Mouse (Mus musculus) right cerebral cortex, postnatal 25 days (tissue): ENCODE data around the gene Pus3.
A peak's percentile ranks its signal among the peaks of the same experiment; 100 is the strongest.
"Not testable (repeated sequence)": the region's sequence is repeated elsewhere in the genome, so short reads cannot be mapped to it uniquely, and the experiment has no call there.

Source experiments
- DNase-seq: peaks from one replicate; pipeline ENCODE4 v3.0.0; 2022

Gene Pus3

DNA sequence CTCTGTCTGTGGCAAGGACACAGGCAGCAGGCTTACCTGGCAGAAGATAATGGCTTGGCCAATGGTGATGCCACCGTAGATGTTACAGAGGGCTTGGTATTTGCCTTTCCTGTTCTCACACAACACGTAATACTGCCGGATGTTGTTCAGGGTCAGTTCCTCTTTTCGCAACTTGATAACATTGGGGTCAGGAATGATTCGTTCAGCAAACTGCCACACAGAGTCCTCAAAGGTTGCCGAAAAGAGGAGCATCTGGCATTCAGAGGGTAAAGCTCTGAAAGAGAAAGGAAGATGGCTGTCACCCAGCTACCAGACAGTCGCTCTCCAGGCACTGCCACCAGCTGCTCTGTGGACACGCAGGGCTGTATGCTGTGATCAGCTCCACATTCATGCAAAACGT lies 11.7 kb upstream of the Pus3 start:
- DNase-seq: no peak

DNA sequence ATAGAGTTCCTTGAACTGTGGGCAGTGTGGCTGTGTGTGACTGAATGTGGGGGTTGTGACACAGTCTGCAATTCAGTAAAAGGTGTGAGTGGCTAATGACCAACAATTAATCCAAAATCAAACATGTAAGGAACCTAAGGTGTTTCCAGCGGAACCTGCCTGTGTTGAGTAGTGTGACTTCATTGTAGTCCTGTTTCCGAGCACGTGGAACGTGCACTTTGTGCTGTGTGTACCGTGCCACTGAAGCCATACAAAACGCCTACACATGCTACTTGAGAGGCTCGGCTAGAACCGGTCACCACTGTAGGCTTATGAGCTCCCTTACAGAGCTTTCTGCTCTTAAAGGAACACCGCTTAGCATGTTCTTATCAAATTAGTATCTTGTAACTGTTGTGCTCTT lies 9.9 kb upstream of the Pus3 start:
- no peak for DNase-seq

DNA sequence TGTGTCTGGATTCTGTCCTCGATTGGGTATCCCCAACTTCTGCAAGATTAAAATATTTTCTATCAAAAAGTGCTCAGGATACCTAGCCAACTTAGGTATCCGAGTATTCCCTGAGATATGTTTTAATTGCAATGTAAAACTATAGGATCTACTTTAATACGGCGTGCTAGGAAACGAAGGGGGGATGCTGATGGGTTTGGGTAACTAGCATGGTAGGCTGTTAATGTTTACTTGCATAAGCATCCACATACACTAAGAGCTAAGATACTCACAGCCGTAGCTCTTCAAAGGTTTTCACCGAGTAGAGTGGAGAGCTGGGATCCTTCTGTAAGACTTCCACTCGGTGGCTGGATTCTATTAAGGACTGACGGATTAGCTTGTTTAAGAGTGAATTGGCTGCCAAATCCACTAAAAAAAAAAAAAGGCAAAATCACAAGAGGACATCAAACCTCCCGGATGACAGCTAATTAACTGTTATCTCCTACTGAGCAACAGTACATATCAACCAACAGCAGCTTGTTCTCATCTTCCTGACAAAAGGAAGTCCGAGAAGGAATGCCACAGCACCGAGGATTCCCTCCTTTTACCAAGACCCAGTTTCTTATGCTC lies 1.8 kb upstream of the Pus3 start:
- no peak for DNase-seq

DNA sequence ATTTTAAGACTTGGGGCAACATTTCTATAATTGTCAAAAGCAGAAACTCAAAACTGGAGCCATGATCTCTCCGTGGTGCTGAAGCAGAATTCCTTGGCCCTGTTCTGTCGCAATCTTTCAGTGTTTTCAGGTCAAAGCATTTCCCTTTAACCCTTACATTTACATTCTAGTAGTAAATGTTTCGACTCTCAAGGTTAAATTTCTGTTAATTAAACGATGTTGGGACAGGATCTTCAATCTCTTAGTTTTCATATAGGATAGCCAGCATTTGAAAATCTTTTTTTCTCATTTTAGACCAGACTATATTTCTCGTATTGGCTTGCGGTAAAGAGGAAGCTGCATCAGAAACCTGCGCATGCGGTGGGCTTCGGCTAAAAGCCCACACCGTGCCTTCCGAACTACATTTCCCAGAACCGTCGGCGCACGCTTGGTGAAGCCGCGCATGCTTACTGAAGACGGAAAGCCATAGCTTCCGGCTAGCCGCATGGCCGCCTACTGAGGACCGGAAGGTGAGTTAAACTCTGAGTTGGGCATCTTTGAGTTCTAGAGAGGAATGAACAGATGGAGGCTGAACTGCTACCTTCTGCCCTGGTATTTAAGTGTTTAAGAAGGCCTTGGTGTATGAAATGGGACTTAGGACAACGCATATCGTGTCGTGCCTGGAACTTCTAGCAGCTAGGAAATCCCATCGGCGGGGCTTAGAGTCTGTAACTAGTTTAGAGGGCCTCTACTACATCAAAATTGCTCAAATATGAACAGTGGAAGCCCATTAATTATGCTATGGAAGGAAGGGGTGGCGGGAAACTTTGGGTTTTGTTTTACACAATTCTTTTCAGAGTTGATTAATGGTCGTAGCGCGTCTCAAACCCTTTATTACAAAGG lies 855 bp downstream of the Pus3 start:
- peak; percentile 84 for DNase-seq

DNA sequence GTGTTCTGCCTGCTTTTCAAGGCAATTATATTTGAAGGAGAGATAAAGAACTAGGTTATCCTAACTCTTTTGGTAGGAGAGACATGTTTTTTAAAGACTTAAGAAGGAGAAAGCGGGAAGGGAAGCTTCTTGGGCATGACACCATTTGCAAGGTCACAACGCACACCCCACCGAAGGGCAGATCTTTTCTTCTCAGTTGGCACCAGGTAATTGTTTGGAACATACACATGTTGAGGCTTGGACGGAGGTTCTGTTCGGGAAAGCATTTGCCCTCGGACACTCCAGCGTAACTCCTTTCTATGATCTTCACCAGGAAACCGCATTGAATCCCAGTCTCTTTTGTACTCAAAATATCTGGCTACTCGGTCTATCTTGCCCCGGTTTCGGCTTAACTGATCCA lies 2.7 kb downstream of the Pus3 start:
- DNase-seq: no peak

DNA sequence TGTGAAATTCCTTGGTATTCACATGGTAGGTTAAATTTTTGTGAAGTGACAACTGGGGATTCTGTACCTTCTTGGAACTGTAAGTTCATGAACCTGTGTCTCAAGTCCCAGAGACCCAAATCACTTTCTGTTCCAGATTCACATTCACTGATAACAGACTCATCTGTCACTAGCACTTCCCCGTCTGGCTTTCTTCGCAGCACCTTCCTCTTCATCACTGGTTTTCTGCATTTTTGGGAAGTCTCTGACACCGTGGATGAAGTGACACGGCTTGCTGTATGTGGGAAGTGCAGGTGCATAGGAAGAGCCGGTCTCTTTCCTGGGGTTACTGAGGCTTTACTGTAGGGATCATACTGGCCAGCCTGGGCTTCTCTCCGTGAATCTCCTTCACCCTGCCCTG lies 3.2 kb downstream of the Pus3 start:
- no peak for DNase-seq

DNA sequence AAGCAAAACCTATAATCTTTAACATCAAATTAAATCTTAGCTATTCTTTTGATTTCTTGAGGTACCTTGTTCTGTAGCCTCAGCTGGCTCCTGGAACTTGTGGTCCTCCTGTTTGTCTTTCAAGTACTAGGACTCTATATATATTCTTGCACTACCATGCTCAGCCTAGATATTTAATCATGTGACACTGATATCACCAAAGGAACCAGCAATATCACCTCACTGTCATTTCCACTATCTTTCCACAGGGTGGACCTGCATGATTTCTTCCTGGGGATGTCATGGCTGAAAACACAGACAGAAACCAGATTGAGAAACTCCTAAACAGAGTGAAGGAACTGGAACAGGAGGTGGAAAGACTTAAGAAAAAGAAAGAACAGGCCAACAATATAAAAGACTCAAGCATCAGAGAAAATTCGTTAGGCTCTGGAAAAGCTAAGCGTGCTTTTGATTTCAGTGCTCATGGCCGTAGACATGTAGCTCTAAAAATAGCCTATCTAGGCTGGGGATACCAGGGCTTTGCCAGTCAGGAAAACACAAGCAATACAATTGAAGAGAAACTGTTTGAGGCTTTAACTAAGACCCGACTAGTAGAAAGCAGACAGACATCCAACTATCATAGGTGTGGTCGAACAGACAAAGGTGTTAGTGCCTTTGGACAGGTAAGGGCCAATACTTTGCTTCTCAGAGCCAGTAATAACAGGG lies 6.3 kb downstream of the Pus3 start:
- no peak for DNase-seq

DNA sequence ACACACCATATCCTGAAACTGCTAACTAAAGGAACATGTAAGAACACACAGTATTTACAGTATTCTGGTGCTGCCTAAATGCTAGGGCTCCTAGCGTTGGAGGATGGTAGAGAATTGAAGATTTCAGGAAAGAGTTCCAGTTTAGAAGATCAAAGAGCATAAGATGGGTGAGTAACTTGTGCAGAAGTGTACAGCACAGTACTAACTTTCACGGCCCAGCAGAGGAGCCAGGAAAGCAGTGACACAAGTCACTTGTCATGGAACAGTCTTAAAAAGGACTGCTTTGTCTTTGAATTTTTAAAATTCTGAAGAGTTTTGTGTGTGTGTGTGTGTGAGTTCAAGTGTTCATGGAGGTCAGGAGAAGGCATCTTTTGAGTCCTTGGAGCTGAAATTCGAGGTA lies 9.6 kb downstream of the Pus3 start:
- DNase-seq: no peak

DNA sequence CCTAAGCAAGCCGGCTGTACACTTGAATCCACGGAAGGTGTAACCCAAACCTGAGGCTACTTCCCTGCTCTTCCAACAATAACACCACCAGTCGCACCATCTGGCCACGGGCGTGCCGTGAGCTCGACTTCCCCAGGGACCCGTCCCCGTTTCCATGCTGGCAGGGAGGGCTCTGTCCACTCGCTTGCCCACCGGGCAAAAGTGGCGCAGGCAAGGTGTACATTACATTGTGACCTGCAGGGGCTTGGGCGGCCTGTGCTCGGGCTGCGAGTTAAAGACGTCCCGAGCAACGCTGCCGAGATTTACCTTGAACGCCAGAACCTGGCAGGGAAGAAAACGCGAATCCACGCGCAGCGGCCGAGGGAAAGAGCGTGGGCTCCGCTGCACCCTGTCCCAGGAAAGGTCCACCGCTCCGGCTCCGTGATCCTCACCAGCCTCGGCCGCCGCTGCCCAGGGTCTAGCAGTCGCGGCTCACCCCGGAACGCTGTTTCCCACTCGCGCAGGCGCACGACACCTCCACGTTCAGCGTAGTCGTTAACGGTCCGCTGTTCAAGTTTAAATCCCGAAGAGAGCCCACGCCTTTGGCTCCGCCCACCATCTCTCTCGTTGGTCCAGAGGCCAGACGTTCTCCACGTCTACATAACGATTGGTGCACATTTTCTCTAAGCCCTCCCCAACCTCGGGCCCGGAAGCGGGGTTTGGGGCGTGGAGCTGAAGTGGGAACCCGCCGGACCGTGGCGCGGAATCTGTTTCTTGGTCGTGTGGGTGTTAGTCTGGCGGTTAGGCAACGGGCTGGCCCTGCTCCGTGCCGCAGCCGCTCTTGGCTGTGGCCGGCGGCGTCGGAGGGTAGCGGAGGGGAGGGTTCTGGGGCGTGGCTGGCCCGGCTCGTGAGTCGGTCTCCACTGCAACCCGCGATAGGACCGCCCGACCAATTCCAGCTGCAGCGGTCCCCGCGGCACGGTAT lies 11.5 kb downstream of the Pus3 start, which contains the start of the genes Pate2 and Hyls1:
TSS of gene Pate2 (plus strand) at position 714 of the 964 bp plus-strand sequence.
TSS of gene Hyls1 (minus strand) at position 828 of the 964 bp plus-strand sequence.
- peak; percentile 89 for DNase-seq

DNA sequence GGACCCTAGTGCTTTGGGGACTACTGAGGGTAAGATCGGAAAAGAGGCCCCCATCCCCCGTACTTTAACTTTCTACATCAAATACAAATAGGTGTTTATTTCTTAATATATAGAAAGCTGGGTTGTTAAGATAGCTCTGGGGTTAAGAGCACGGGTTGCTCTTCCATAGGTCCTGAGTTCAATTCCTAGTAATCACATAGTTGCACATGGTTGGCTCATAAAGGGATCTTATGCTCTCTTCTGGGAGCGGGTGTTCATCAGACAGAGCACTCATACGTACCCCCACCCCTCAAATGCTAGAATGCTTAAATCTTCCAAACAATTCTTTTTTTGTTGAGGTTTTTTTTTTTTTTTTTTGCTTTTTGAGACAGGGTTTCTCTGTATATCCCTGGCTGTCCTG lies 12.3 kb downstream of the Pus3 start:
- no peak for DNase-seq

DNA sequence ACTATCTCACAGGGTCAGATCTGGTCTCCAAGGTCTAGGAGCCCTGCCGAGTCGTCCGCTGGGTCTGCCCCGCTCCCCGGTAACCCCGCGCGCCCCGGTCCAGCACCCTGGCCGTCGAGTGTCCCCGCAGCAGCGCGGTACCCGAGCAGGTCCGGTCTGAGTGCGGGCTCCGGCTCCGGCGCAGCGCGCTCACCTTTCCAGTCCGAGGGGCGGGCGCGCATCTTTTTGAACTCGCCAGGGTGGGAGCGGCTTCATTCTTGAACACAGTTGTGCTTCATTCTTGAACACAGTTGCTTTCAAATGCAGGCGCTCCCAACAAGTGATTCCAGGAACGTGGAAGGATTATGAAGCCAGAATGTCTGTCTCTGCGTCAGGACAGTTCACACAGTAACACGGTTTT lies 16.0 kb downstream of the Pus3 start:
- DNase-seq: no peak

DNA sequence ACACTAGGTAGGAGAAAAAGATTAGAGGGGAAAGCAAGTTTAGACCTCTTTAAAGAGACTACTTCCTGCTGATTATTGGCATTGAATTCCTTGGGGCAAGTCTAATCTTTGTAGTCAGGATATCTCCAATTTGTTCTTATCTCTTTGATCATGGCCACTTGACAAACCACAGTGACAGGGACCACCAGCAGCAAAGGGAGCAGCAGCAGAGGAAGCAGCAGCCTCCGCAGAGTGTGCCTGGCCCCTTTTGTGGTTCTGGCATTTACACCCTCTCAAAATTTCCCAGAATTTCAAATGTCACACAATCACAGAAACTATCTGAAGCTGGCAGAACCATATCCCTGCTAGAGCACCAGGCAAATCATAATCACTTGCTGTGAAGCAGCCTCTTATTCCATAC lies 29.3 kb downstream of the Pus3 start:
- DNase-seq: no peak

DNA sequence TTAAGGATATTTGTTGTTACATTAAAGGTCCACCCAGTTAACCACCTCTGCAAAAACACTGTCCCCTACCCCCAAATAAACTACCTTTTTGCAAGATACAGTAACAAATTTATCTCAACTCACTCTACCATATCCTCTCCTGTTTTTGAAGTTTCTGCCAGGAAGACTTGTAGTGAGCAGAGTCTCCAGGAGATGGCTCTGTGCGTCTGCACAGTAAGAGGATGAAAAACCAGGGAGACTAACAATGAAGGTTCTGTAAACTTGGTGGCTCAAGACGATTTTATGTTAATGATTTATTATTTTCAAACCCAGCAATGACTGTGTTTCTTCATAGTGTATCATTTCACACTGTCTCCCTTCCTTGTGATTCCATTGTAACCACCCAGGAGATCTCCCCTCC lies 34.5 kb downstream of the Pus3 start:
- no peak for DNase-seq

DNA sequence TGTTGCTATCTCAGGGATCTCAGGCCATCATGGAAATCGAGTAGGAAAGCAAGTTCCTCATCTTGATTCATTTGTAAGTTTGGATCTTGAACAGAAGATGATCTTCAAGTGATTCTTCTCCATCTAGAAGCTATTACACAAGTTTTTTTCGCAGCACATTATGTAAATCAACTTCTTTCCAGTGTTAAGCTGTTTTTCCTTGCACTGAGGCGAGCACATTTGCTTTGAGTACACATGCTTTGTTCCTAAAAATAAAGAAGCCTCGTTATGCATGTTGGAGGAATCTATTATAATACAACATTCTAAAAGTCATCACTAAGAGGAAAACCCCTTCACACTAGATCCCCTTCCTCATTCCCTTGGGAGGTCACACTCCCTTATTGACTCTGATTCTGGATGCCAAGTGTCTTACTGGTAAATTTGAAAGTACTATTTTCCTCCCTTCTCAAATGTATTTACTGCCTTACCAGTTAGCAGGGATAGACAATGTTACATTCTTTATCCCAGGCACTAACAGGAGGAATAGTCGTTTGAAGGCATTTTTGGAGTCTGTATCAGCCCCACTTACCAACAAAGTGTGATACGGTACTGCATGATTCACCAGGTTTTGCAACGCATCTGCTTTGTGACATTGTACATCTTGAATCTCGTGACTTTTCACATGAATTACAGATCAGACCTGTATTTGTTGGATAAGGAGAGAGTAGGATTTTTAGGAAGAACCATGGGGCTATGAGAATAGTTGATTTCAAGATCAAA lies 49.4 kb downstream of the Pus3 start:
- no peak for DNase-seq

DNA sequence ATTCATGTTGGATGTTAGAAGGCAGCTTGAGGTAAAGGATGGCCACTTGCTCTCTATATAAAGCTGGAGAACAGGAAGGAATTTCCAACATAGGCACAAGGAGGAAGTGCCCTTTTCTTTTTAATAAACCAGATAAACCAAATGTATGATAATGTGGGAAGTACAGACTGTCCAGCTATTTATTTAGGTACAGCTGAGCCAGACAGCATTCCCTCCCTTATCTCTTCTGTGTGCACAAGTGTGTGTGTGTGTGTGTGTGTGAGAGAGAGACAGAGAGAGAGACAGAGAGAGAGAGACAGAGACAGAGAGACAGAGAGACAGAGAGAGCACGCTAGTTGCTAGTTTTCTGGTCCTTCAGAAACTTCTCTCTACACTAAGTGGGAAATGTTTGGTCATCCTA lies 53.4 kb downstream of the Pus3 start, which contains the start of gene Pate4:
TSS of gene Pate4 (minus strand) at position 101 of the 400 bp plus-strand sequence.
- no peak for DNase-seq

DNA sequence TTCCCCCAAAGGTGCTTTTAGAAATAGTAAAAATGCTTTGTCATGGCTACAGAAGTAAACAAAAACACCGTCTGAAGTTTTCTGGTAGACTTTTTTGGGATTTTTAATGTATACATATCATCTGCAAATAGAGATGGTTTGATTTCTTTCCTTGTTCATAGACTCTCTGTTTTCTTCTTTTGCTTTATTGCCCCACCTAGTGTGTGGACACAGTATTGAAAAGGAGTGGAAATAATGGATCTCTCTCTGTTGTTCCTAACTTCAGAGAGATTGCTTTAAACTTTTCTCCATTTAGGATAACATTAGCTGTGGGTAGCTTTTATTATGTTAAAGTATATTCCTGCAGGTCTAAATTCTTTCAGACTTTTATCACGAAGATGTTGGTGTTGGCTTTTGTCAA lies 55.6 kb downstream of the Pus3 start:
- no peak for DNase-seq

DNA sequence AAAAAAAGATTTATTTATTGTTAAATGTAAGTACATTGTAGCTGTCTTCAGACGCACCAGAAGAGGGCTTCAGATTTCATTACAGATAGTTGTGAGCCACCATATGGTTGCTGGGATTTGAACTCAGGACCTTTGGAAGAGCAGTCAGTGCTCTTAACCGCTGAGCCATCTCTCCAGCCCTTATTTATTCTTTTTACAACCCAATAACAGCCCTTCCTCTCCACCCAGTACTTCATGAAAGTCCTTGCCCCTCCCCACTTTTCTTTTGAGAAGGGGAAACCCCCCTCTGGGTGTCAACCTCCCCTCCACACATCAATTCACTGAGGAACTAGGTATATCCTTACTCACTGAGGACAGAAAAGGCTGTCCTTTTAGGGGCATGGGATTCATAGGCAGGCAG lies 58.4 kb downstream of the Pus3 start:
- DNase-seq: not testable (repeated sequence)
